Mouse (Mus musculus): ENCODE results near the gene Ovgp1.

GRCm38 (mm10) chr3:105924616-105925015 lies 48.9 kb upstream of the Ovgp1 start:
- TF ChIP-seq TAL1 (IDR thresholded peaks at IDR 0.05; ENCODE audit: low read length) (no peak), GATA1 (IDR thresholded peaks at IDR 0.05; ENCODE audit: low read length) (no peak)
